Mouse (Mus musculus) stomach, embryonic 14.5 days (tissue): Measurements from ENCODE around the gene Bcl2l10. TPM values are rescaled to one million over a fixed set of nuclear protein-coding genes. Genes with fewer than 3 reads are reported as not detected.

Experiments
- ATAC-seq: fragments of 200-750 bp; cut with Nextera tagmentation; 2 replicates; pipeline ENCODE4 v1.8.0; 2017; ENCODE audit warnings: low read depth, moderate TSS enrichment; ENCODE audit not compliant: insufficient number of reproducible peaks, insufficient read depth, low FRiP score
- H3K27ac ChIP-seq: fragments of 300-500 bp; sonication (generic); 2 replicates; pipeline ENCODE4 v1.5.1; 2014; ENCODE audit warnings: mild to moderate bottlenecking, low read length, moderate library complexity, mixed read lengths
- H3K27me3 ChIP-seq: fragments of 300-500 bp; sonication (generic); 2 replicates; pipeline ENCODE4 v1.6.1; 2014; ENCODE audit warnings: low read length, control low read depth, mixed read lengths; ENCODE audit not compliant: control insufficient read depth, insufficient read depth
- H3K36me3 ChIP-seq: fragments of 300-500 bp; sonication (generic); 2 replicates; pipeline ENCODE4 v1.6.1; 2014; ENCODE audit warnings: mild to moderate bottlenecking, control low read depth, low read length, moderate library complexity, mixed read lengths; ENCODE audit not compliant: control insufficient read depth, insufficient read depth
- H3K4me1 ChIP-seq: fragments of 300-500 bp; sonication (generic); 2 replicates; pipeline ENCODE4 v1.6.1; 2014; ENCODE audit warnings: low read length, control low read depth, mixed read lengths; ENCODE audit not compliant: control insufficient read depth, insufficient read depth
- H3K4me2 ChIP-seq: fragments of 300-500 bp; sonication (generic); replicated peaks from 2 replicates; pipeline ENCODE4 v1.6.1; 2014; ENCODE audit warnings: low read depth, low read length, control low read depth
- H3K4me3 ChIP-seq: fragments of 300-500 bp; sonication (generic); 2 replicates; pipeline ENCODE4 v1.5.1; 2014; ENCODE audit warnings: low read depth, low read length, control low read depth
- H3K9ac ChIP-seq: fragments of 300-500 bp; sonication (generic); replicated peaks from 2 replicates; pipeline ENCODE4 v1.6.1; 2014; ENCODE audit warnings: low read depth, mild to moderate bottlenecking, control low read depth, low read length, moderate library complexity, mixed read lengths
- H3K9me3 ChIP-seq: fragments of 300-500 bp; sonication (generic); 2 replicates; pipeline ENCODE4 v1.6.1; 2016; ENCODE audit warnings: low read depth, low read length, control low read depth; ENCODE audit not compliant: control insufficient read depth
- WGBS: fragments of 180-500 bp; shearing (Covaris S2); extraction: QIAGEN DNeasy Blood & Tissue Kit; methylation state at CpG from one replicate; pipeline ENCODE4 v1.1.7; 2014; 5-methylcytosine and 5-hydroxymethylcytosine counted together
- polyA plus RNA-seq: library from polyadenylated mRNA; unstranded; fragments of >200 nt; fragmentation: Nextera tagmentation; extraction: Ambion mirVana; gene quantifications from 2 replicates; pipeline ENCODE4 v1.2.1, GENCODE M21; 2014

Gene Bcl2l10
- not detected in 2 replicates for polyA plus RNA-seq

DNA sequence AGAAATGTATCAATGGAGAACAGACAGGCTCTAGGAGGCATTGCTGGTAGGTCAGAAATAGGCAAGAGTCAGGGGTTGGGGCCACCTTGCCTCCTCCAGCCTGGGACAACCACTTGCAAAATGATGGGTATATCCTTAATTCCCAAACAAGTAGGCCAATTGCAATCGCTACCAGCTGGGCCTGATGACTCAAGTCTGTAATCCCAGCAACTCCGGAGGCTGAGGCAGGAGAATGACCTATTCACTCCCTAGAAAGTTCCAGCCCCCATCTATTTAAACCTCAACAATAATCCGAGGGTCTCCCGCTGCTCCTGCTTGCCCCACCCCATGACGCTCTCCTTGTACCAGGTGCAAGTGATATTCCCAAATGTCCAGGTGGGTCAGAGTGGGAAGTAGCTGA lies at the start of gene Bcl2l10:
TSS of gene Bcl2l10 (plus strand) at position 301 of the 400 bp plus-strand sequence.
- H3K9ac ChIP-seq = no peak within 1 kb of the TSS
- no peaks in the 10 kb centered on the region for H3K9me3 ChIP-seq
- WGBS = 93% methylated on average over 5 of the region's 5 CpGs
- ATAC-seq = no peak
- H3K27ac ChIP-seq = no peak within 1 kb of the TSS
- no peaks in the 10 kb centered on the region for H3K27me3 ChIP-seq
- no peak within 1 kb of the TSS for H3K4me3 ChIP-seq
- peaks cover 3% of the 10 kb centered on the region; the same call in 1 of the 2 replicates for H3K36me3 ChIP-seq
- no peak within 1 kb of the TSS for H3K4me2 ChIP-seq
- H3K4me1 ChIP-seq = no peaks in the 10 kb centered on the region

DNA sequence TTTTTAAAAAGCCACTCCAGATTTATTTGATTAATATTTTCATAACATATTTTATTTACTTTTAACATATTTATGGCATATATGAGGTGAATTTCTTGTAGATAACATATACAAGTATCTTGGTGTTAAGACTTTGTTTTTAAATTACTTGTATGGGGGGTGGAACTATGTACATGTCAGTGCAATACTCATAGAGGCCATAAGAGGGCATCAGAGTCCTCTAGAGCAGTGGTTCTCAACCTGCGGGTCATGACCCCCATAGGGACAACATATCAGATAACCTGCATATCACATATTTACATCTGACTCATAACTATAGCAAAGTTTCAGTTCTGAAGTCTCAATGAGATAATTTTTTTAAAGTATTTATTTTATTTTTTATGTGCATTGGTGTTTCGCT lies 48.2 kb upstream of the Bcl2l10 start:
- H3K27me3 ChIP-seq = no peaks in the 10 kb centered on the region
- H3K4me3 ChIP-seq = no peak overlapping the region
- no peaks in the 10 kb centered on the region for H3K36me3 ChIP-seq
- no peaks in the 10 kb centered on the region for H3K9me3 ChIP-seq
- ATAC-seq = no peak
- 80% methylated on average over 2 of the region's 2 CpGs for WGBS
- no peak overlapping the region for H3K9ac ChIP-seq
- H3K27ac ChIP-seq = no peak overlapping the region
- H3K4me1 ChIP-seq = no peaks in the 10 kb centered on the region
- no peak overlapping the region for H3K4me2 ChIP-seq

DNA sequence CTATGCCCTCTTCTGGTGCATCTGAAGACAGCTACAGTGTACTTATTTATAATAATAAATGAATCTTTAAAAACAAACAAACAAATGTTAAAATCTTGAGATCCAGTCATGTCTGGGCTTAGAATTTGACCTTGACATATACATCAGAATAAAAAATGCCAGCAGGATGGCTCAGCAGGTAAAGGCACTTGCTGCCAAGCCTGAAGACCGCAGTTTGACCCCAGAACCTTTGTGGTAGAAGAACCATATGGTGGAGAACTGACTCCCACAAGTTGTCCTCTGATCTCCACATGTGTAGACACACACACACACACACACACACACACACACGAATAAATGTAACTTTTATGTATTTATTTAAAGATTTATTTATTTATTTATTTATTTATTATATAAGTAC lies 44.5 kb upstream of the Bcl2l10 start:
- H3K4me1 ChIP-seq = no peaks in the 10 kb centered on the region
- H3K27ac ChIP-seq = no peak overlapping the region
- WGBS = 66% methylated on average over 2 of the region's 2 CpGs
- H3K9ac ChIP-seq = no peak overlapping the region
- no peak overlapping the region for H3K4me2 ChIP-seq
- H3K27me3 ChIP-seq = no peaks in the 10 kb centered on the region
- H3K36me3 ChIP-seq = no peaks in the 10 kb centered on the region
- ATAC-seq = no peak
- no peak overlapping the region for H3K4me3 ChIP-seq
- no peaks in the 10 kb centered on the region for H3K9me3 ChIP-seq

DNA sequence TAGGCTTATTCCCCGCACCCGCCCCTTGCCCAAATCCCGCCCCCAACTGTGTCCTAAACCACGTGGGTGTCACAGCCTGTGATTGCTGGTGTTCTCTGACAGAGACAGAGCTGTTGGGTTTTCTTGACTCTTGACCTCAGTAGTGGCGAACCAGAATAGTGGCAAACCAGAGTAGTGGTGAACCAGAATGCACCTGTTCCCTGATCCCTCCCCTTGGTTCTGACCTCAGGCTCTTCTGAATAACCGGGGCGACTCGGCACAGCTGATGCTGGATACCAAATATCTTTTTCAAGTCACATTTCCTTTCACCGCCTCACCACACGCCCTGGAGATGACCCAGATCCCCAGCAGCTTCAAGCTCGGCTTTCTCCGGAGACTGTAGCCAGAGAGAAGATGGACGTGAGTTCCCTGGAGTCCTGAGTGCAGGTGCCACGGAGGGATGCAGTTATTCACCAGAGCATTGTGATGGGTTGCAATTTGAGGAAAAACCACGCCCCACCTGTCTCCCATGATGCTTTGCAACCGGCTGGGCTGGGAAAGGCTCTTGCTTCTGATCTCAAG lies 43.8 kb upstream of the Bcl2l10 start:
- ATAC-seq = no peak
- WGBS = 33% methylated on average over 16 of the region's 16 CpGs
- no peak overlapping the region for H3K4me2 ChIP-seq

DNA sequence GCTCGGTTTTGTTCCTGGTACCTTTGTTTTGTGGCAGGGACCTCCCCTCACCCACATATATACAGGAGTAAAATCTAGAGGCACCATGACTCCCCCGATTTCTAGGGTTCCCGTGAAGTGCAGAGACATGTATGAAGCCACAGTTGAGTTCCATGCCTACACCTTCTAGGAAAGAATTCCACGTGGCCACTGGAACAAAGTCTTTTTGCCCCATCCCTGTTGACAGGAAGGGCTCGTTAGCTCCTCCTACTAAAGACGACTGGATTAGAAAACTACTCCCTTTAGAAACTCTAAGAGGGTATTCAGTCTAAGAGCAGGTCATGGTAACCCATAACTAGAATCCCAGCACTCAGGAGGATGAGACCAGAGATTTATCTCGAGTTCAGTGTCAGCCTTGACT lies 43.3 kb upstream of the Bcl2l10 start:
- Histone ChIP-seq H3K9ac (no peak overlapping the region), H3K4me2 (no peak overlapping the region), H3K36me3 (no peaks in the 10 kb centered on the region), H3K4me1 (no peaks in the 10 kb centered on the region), H3K27ac (no peak overlapping the region), H3K9me3 (no peaks in the 10 kb centered on the region), H3K27me3 (no peaks in the 10 kb centered on the region), H3K4me3 (no peak overlapping the region)
- no peak for ATAC-seq
- WGBS = 36% methylated on average over 7 of the region's 7 CpGs

More for the DNA sequence above, 43.8 kb upstream of the Bcl2l10 start:
- no peaks in the 10 kb centered on the region for H3K36me3 ChIP-seq
- no peaks in the 10 kb centered on the region for H3K9me3 ChIP-seq
- no peaks in the 10 kb centered on the region for H3K4me1 ChIP-seq
- no peak overlapping the region for H3K9ac ChIP-seq
- H3K27ac ChIP-seq = no peak overlapping the region
- H3K4me3 ChIP-seq = no peak overlapping the region
- no peaks in the 10 kb centered on the region for H3K27me3 ChIP-seq

DNA sequence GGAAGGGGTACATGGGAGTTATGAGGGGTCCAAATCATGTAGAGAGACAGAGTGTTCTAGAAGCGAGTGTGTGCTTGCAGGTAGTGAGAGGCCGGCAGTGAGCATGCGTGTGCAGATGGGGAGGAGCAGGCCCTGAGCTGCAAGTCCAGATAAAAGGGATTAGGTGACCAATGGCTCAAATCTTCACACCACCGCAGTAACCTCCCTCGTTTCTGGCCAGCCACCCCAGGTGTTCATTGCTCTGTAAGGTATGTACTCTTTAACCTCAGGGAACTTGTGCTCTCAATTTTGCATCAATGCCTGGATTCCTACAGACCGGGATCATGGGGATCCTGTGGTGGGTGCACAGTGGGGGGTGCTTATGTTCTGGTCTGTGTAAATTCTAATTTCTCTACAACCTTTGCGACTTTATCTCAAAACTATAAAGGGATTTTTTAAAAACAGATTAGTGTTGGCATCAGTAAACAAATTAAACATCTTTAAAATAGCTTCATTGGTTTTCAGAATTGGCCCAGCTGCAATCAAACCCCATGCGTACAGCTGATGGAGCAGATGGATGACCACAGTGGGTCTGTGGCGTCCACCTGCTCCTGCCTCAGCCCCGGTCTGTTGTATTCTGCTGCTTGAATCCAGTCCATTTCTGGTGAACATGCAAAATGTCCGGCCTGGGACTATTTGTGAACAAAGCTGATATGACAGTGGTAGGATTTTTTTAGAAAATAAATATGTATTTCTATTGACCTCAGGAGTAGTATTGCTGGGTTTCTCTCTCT lies 41.2 kb upstream of the Bcl2l10 start, which contains the start of gene Gnb5:
TSS of gene Gnb5 (plus strand) at position 163 of the 773 bp plus-strand sequence.
- H3K4me2 ChIP-seq = no peak within 1 kb of the TSS
- no peak within 1 kb of the TSS for H3K27ac ChIP-seq
- no peak for ATAC-seq
- no peaks in the 10 kb centered on the region for H3K27me3 ChIP-seq
- H3K9me3 ChIP-seq = no peaks in the 10 kb centered on the region
- no peaks in the 10 kb centered on the region for H3K36me3 ChIP-seq
- 81% methylated on average over 11 of the region's 11 CpGs for WGBS
- no peak within 1 kb of the TSS for H3K9ac ChIP-seq
- H3K4me3 ChIP-seq = no peak within 1 kb of the TSS
- no peaks in the 10 kb centered on the region for H3K4me1 ChIP-seq

DNA sequence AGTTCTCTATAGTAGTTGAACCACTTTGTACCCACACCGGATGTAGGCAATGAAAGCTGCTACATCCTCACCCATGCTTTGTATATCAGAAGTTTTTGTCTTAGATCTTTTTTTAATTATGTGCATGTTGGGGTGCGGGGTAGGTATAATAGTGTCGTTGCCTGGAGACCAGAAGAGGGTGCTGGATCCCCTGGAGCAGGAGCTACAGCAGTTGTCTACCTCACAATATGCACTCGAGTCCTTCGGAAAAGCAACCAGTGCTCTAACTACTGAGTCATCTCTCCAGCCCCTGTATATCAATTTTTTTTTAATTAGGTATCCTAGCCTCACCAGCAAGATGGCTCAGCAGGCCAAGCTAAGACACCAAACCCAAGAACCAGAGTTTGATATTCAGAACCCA lies 40.5 kb upstream of the Bcl2l10 start:
- Histone ChIP-seq H3K36me3 (no peaks in the 10 kb centered on the region), H3K4me1 (no peaks in the 10 kb centered on the region), H3K9me3 (no peaks in the 10 kb centered on the region), H3K9ac (no peak overlapping the region), H3K27me3 (no peaks in the 10 kb centered on the region), H3K4me2 (no peak overlapping the region), H3K4me3 (no peak overlapping the region), H3K27ac (no peak overlapping the region)
- 84% methylated on average over 5 of the region's 5 CpGs for WGBS
- ATAC-seq = no peak

DNA sequence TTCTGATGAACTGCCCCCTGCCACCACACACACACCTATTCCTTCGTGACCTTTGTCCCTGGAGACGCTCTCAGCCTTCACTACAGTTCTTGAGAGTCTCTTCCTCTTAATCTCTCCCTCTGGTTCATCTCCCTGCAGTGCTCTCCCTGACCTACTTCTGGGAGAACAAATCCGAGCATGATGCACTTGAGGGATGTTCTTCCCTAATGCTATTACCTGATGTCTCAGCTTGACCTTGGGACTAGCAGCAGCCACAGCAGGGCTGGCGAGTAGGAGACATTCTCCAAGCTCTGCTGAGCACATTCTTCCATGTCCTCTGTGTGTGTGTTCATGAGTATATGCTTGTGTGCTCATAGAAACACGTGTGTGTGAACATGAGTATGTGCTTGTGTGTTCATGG lies 38.9 kb upstream of the Bcl2l10 start:
- Histone ChIP-seq H3K27ac (no peak overlapping the region), H3K9me3 (no peaks in the 10 kb centered on the region), H3K4me2 (no peak overlapping the region), H3K9ac (no peak overlapping the region), H3K27me3 (no peaks in the 10 kb centered on the region), H3K4me3 (no peak overlapping the region), H3K36me3 (no peaks in the 10 kb centered on the region), H3K4me1 (no peaks in the 10 kb centered on the region)
- 59% methylated on average over 5 of the region's 5 CpGs for WGBS
- ATAC-seq = no peak
